Mouse (Mus musculus): ENCODE results near the gene Ifrd1. TPM values are rescaled to one million over a fixed set of nuclear protein-coding genes. Genes with fewer than 3 reads are reported as not detected.

The Ifrd1 gene
- polyA plus RNA-seq (2015; fragmentation: Nextera tagmentation; extraction: Ambion mirVana), result 109 and 118 TPM in 2 replicates

- H3K9ac ChIP-seq, result no peak within 1 kb of the TSS
- no peaks in the 10 kb centered on the region for H3K27me3 ChIP-seq
- 54% methylated on average over 5 of the region's 5 CpGs for WGBS
- H3K9me3 ChIP-seq, result no peaks in the 10 kb centered on the region
- ATAC-seq (ENCODE audit: low FRiP score, low read depth), result no peak
- H3K4me2 ChIP-seq (replicated peaks), result no peak within 1 kb of the TSS
- no peak within 1 kb of the TSS for H3K27ac ChIP-seq
- peaks cover 17% of the 10 kb centered on the region for H3K4me1 ChIP-seq
- no peak within 1 kb of the TSS for H3K4me3 ChIP-seq
- no peaks in the 10 kb centered on the region for H3K36me3 ChIP-seq
These were observed at the start of gene Ifrd1 for GRCm38 (mm10) chr12:40248454-40249180. Gene Ifrd1, minus strand, starts transcription at chr12:40248504.

- 73% methylated on average over 4 of the region's 4 CpGs for WGBS
- H3K36me3 ChIP-seq, result no peaks in the 10 kb centered on the region
- H3K9ac ChIP-seq, result no peak overlapping the region
- H3K9me3 ChIP-seq, result peaks cover 17% of the 10 kb centered on the region
- H3K4me1 ChIP-seq, result no peaks in the 10 kb centered on the region
- H3K27ac ChIP-seq, result no peak overlapping the region
- H3K4me2 ChIP-seq (replicated peaks), result no peak overlapping the region
- no peak overlapping the region for H3K4me3 ChIP-seq
- ATAC-seq (ENCODE audit: low FRiP score, low read depth), result no peak
- H3K27me3 ChIP-seq, result no peaks in the 10 kb centered on the region
These were observed 38.2 kb upstream of the Ifrd1 start for GRCm38 (mm10) chr12:40286539-40286938.

DNA sequence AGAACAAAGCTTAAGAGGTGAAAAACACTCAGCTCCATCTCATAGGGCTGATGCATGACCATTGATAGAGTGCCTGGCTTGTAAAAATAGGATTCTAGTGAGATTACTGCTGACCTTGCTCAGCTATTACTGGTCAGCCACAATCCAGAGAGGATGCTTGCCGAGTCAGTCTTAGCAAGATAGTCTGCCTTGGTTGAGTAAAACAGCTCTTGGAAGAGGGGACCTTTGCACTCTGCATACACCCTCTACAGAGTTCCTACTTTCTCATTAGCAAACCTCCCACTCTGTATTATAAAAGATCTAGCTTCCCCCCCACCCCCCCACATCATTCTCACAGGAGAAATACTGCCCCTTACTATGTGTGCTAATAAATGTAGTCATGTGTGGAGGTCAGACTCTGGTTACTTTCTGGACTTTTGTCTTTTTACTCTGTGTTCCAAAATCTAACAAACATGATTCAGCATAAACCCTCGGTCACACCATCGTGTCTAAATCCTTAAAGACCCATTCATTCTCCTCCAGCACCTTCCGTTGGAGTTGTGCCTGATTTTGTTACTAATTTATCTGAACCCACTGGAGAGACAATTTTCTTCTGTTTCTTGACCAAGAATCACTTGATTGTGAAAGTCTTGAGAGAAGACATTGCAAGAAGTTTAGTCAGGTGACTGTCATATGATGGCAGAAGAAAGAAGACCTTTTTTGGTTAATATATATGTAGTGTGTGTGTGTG lies 32.5 kb upstream of the Ifrd1 start:
- no peak for ATAC-seq (ENCODE audit: low FRiP score, low read depth)
- H3K9ac ChIP-seq, result no peak overlapping the region
- H3K4me1 ChIP-seq, result no peaks in the 10 kb centered on the region
- H3K9me3 ChIP-seq, result no peaks in the 10 kb centered on the region
- 89% methylated on average over 4 of the region's 4 CpGs for WGBS
- H3K27ac ChIP-seq, result no peak overlapping the region
- H3K27me3 ChIP-seq, result no peaks in the 10 kb centered on the region
- no peaks in the 10 kb centered on the region for H3K36me3 ChIP-seq
- H3K4me2 ChIP-seq (replicated peaks), result no peak overlapping the region
- H3K4me3 ChIP-seq, result no peak overlapping the region

DNA sequence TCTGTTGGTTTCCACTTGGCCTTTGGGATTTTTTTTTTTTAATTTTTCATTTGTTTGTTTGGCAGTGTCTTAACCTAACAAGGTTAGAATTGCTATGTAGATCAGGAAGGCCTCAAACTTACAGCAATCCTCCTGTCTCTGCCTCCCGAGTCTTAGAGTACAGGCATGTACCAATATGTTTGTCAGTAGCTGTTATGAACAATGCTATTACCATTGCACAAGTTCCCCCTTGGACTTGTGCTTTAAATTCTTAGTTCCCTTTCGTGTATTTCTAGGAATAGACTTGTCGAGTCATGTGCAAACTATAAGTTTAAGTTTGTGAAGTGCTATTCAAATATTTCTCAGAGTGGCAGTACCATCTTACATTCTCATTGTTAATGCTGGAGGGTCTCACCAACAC lies 29.3 kb upstream of the Ifrd1 start:
- Histone ChIP-seq H3K4me1 (no peaks in the 10 kb centered on the region), H3K27me3 (no peaks in the 10 kb centered on the region), H3K9me3 (no peaks in the 10 kb centered on the region), H3K4me3 (no peak overlapping the region), H3K27ac (no peak overlapping the region), H3K4me2 (replicated peaks) (no peak overlapping the region), H3K36me3 (no peaks in the 10 kb centered on the region), H3K9ac (no peak overlapping the region)
- WGBS, result 85% methylated on average over 3 of the region's 3 CpGs
- no peak for ATAC-seq (ENCODE audit: low FRiP score, low read depth)

DNA sequence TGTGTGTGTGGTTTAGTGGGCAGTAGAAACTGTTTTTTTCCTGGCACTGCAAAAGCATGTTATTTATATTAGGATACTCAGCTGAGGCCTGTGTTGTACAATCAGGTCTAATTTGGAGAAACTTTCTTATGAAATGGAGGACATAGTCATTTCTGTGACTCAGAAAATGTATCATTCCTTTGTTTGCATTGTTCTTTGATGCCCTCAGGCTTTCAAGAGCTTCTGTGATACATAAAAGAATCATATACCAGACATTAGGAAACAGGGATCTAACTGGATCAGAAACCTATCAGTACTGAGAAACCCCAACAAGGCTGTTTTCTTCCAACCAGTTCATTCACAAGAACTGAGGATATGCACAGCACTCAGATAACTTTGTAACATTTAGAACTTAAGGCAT lies 26.6 kb upstream of the Ifrd1 start:
- Histone ChIP-seq H3K9me3 (0 out of 2 replicates have a peak, but pooled peaks cover 3% of the 10 kb centered on the region), H3K36me3 (no peaks in the 10 kb centered on the region), H3K27ac (no peak overlapping the region), H3K27me3 (no peaks in the 10 kb centered on the region), H3K4me1 (no peaks in the 10 kb centered on the region), H3K4me3 (no peak overlapping the region), H3K9ac (no peak overlapping the region), H3K4me2 (replicated peaks) (no peak overlapping the region)
- no peak for ATAC-seq (ENCODE audit: low FRiP score, low read depth)

DNA sequence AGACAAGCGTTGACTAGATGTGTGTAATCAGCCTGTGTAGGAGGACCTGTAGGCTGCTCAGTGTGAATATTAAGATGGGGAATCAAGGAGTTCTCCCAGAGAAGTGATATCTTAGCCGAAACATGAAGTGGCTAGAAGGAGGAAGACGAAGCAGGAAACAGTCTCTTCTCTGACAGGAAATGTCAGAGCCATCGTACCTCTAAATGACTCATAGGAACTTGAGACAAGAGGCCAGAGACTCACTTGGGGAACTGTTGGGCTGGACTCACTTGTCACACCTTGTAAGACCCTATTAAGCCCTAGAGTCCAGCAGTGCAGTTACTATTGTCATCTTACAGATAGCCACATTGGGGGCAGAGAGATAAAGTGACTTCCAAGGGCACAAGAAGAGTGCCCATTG lies 25.0 kb upstream of the Ifrd1 start:
- no peak overlapping the region for H3K27ac ChIP-seq
- H3K4me2 ChIP-seq (replicated peaks), result no peak overlapping the region
- 90% methylated on average over 4 of the region's 4 CpGs for WGBS
- H3K9me3 ChIP-seq, result 0 out of 2 replicates have a peak, but pooled peaks cover 3% of the 10 kb centered on the region
- H3K36me3 ChIP-seq, result no peaks in the 10 kb centered on the region
- H3K4me3 ChIP-seq, result no peak overlapping the region
- no peaks in the 10 kb centered on the region for H3K27me3 ChIP-seq
- H3K9ac ChIP-seq, result no peak overlapping the region
- H3K4me1 ChIP-seq, result no peaks in the 10 kb centered on the region
- no peak for ATAC-seq (ENCODE audit: low FRiP score, low read depth)

DNA sequence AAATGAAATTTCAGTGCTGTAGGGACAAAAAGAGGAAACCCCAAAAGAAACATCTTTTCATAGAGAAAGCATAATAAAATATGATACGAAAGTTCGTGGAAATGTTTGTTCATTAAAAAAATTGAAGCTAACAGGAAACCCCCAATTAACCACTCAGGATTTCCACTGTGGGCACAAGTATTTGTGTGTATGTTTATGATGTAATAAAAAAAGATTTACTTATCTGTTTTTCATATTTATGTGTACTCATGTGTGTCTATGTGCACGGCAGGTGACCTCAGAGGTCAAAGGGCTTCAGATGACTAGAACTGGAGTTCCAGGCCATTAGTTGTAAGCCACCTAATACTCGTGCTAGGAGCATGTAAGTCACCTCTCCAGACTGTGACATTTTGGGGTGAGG lies 24.4 kb upstream of the Ifrd1 start:
- H3K4me2 ChIP-seq (replicated peaks), result no peak overlapping the region
- 66% methylated on average over 4 of the region's 4 CpGs for WGBS
- no peak overlapping the region for H3K9ac ChIP-seq
- ATAC-seq (ENCODE audit: low FRiP score, low read depth), result no peak
- H3K36me3 ChIP-seq, result no peaks in the 10 kb centered on the region
- no peaks in the 10 kb centered on the region for H3K4me1 ChIP-seq
- H3K9me3 ChIP-seq, result 0 out of 2 replicates have a peak, but pooled peaks cover 3% of the 10 kb centered on the region
- no peaks in the 10 kb centered on the region for H3K27me3 ChIP-seq
- H3K4me3 ChIP-seq, result no peak overlapping the region
- no peak overlapping the region for H3K27ac ChIP-seq

GRCm38 (mm10) chr12:40268313-40268712 lies 20.0 kb upstream of the Ifrd1 start:
- H3K36me3 ChIP-seq, result no peaks in the 10 kb centered on the region
- H3K27me3 ChIP-seq, result no peaks in the 10 kb centered on the region
- no peak for ATAC-seq (ENCODE audit: low FRiP score, low read depth)
- WGBS, result 75% methylated on average over 2 of the region's 2 CpGs
- H3K9ac ChIP-seq, result no peak overlapping the region
- H3K4me1 ChIP-seq, result no peaks in the 10 kb centered on the region
- 0 out of 2 replicates have a peak, but pooled peaks cover 3% of the 10 kb centered on the region for H3K9me3 ChIP-seq
- H3K4me3 ChIP-seq, result no peak overlapping the region
- H3K4me2 ChIP-seq (replicated peaks), result no peak overlapping the region
- H3K27ac ChIP-seq, result no peak overlapping the region

GRCm38 (mm10) chr12:40263712-40264111 lies 15.4 kb upstream of the Ifrd1 start:
- Histone ChIP-seq H3K4me1 (0 out of 2 replicates have a peak, but pooled peaks cover 8% of the 10 kb centered on the region), H3K27me3 (no peaks in the 10 kb centered on the region), H3K4me2 (replicated peaks) (no peak overlapping the region), H3K9ac (no peak overlapping the region), H3K9me3 (no peaks in the 10 kb centered on the region), H3K27ac (no peak overlapping the region), H3K36me3 (no peaks in the 10 kb centered on the region), H3K4me3 (no peak overlapping the region)
- no peak for ATAC-seq (ENCODE audit: low FRiP score, low read depth)
- 80% methylated on average over 4 of the region's 4 CpGs for WGBS

GRCm38 (mm10) chr12:40263006-40263405 lies 14.7 kb upstream of the Ifrd1 start:
- Histone ChIP-seq H3K4me2 (replicated peaks) (no peak overlapping the region), H3K36me3 (no peaks in the 10 kb centered on the region), H3K4me1 (0 out of 2 replicates have a peak, but pooled peaks cover 8% of the 10 kb centered on the region), H3K9me3 (no peaks in the 10 kb centered on the region), H3K4me3 (no peak overlapping the region), H3K27ac (no peak overlapping the region), H3K27me3 (no peaks in the 10 kb centered on the region), H3K9ac (no peak overlapping the region)
- ATAC-seq (ENCODE audit: low FRiP score, low read depth), result no peak
- WGBS, result 90% methylated on average over 6 of the region's 6 CpGs

GRCm38 (mm10) chr12:40258462-40259000 lies 10.2 kb upstream of the Ifrd1 start:
- no peak overlapping the region for H3K4me2 ChIP-seq (replicated peaks)
- no peak overlapping the region for H3K27ac ChIP-seq
- H3K4me1 ChIP-seq, result 0 out of 2 replicates have a peak, but pooled peaks cover 8% of the 10 kb centered on the region
- H3K36me3 ChIP-seq, result no peaks in the 10 kb centered on the region
- 0 out of 2 replicates have a peak, but pooled peaks cover 3% of the 10 kb centered on the region for H3K27me3 ChIP-seq
- no peak overlapping the region for H3K4me3 ChIP-seq
- no peaks in the 10 kb centered on the region for H3K9me3 ChIP-seq
- H3K9ac ChIP-seq, result no peak overlapping the region
- WGBS, result 85% methylated on average over 6 of the region's 6 CpGs
- ATAC-seq (ENCODE audit: low FRiP score, low read depth), result no peak

- 3% methylated on average over 8 of the region's 8 CpGs for WGBS
- peak; percentile 67; the same call in 1 of the 2 replicates for ATAC-seq (ENCODE audit: low FRiP score, low read depth)
- H3K36me3 ChIP-seq, result no peaks in the 10 kb centered on the region
- H3K27me3 ChIP-seq, result 0 out of 2 replicates have a peak, but pooled peaks cover 3% of the 10 kb centered on the region
- no peak overlapping the region for H3K27ac ChIP-seq
- no peak overlapping the region for H3K4me3 ChIP-seq
- H3K4me2 ChIP-seq (replicated peaks), result no peak overlapping the region
- H3K9me3 ChIP-seq, result no peaks in the 10 kb centered on the region
- H3K9ac ChIP-seq, result no peak overlapping the region
- H3K4me1 ChIP-seq, result 0 out of 2 replicates have a peak, but pooled peaks cover 8% of the 10 kb centered on the region
These were observed 8.9 kb upstream of the Ifrd1 start for GRCm38 (mm10) chr12:40257226-40257625.
